Mouse (Mus musculus): Measurements from ENCODE around the gene Kazald1.

- peak; percentile 74 for TF ChIP-seq CTCF (IDR thresholded peaks at IDR 0.05; ENCODE audit: low read depth)
- TF ChIP-seq EP300 (IDR thresholded peaks at IDR 0.05; ENCODE audit: low read depth) = peak; percentile 36; the same call in 1 of the 2 replicates
These were observed 1.8 kb downstream of the Kazald1 start for GRCm38 (mm10) chr19:45076586-45077510.

Measured in liver, embryonic 14.5 days (tissue).